Mouse (Mus musculus): ENCODE measurements around the gene Rbfox1.

The Rbfox1 gene

GRCm38 (mm10) chr16:7083937-7084336, 1198.8 kb downstream of the Rbfox1 start:
- DNase-seq (ENCODE audit: low spot score in 2 of 2) = no peak

- no peak for DNase-seq (ENCODE audit: low spot score in 2 of 2)
These were observed 1203.7 kb downstream of the Rbfox1 start for GRCm38 (mm10) chr16:7088601-7089430.

- no peak for DNase-seq (ENCODE audit: low spot score in 2 of 2)
These were observed 1204.3 kb downstream of the Rbfox1 start for GRCm38 (mm10) chr16:7089475-7089874.

GRCm38 (mm10) chr16:7090205-7090604, 1205.0 kb downstream of the Rbfox1 start:
- no peak for DNase-seq (ENCODE audit: low spot score in 2 of 2)

- DNase-seq (ENCODE audit: low spot score in 2 of 2) = no peak
These were observed 1207.7 kb downstream of the Rbfox1 start for GRCm38 (mm10) chr16:7092811-7093210.

- DNase-seq (ENCODE audit: low spot score in 2 of 2) = no peak
These were observed 1208.5 kb downstream of the Rbfox1 start for GRCm38 (mm10) chr16:7093686-7094085.

GRCm38 (mm10) chr16:7094181-7094749, 1209.1 kb downstream of the Rbfox1 start:
- DNase-seq (ENCODE audit: low spot score in 2 of 2) = no peak

- DNase-seq (ENCODE audit: low spot score in 2 of 2) = no peak
These were observed 1211.9 kb downstream of the Rbfox1 start for GRCm38 (mm10) chr16:7097071-7097470.

GRCm38 (mm10) chr16:7097951-7098710, 1213.0 kb downstream of the Rbfox1 start:
- no peak for DNase-seq (ENCODE audit: low spot score in 2 of 2)

- DNase-seq (ENCODE audit: low spot score in 2 of 2) = peak; percentile 67 to 73
These were observed 1214.5 kb downstream of the Rbfox1 start for GRCm38 (mm10) chr16:7099506-7100300.

GRCm38 (mm10) chr16:7102486-7102885, 1217.3 kb downstream of the Rbfox1 start:
- no peak for DNase-seq (ENCODE audit: low spot score in 2 of 2)

GRCm38 (mm10) chr16:7103301-7103700, 1218.1 kb downstream of the Rbfox1 start:
- no peak for DNase-seq (ENCODE audit: low spot score in 2 of 2)

- no peak for DNase-seq (ENCODE audit: low spot score in 2 of 2)
These were observed 1221.4 kb downstream of the Rbfox1 start for GRCm38 (mm10) chr16:7106450-7107015.

GRCm38 (mm10) chr16:7115945-7116344, 1230.8 kb downstream of the Rbfox1 start:
- DNase-seq (ENCODE audit: low spot score in 2 of 2) = no peak

GRCm38 (mm10) chr16:7129591-7129990, 1244.4 kb downstream of the Rbfox1 start:
- no peak for DNase-seq (ENCODE audit: low spot score in 2 of 2)

- no peak for DNase-seq (ENCODE audit: low spot score in 2 of 2)
These were observed 1247.3 kb downstream of the Rbfox1 start for GRCm38 (mm10) chr16:7132434-7132833.

GRCm38 (mm10) chr16:7136971-7137370, 1251.8 kb downstream of the Rbfox1 start:
- peak; percentile 31 to 35 for DNase-seq (ENCODE audit: low spot score in 2 of 2)

GRCm38 (mm10) chr16:7139480-7139879, 1254.3 kb downstream of the Rbfox1 start:
- DNase-seq (ENCODE audit: low spot score in 2 of 2) = no peak

GRCm38 (mm10) chr16:7140909-7141308, 1255.8 kb downstream of the Rbfox1 start:
- no peak for DNase-seq (ENCODE audit: low spot score in 2 of 2)

GRCm38 (mm10) chr16:7145505-7145904, 1260.3 kb downstream of the Rbfox1 start:
- DNase-seq (ENCODE audit: low spot score in 2 of 2) = no peak

GRCm38 (mm10) chr16:7146454-7146853, 1261.3 kb downstream of the Rbfox1 start:
- no peak for DNase-seq (ENCODE audit: low spot score in 2 of 2)
